Mouse (Mus musculus): Measurements from ENCODE around the gene Mei1.

- no peak for TF ChIP-seq TBP (conservative IDR thresholded peaks at IDR 0.05; ENCODE audit: low read depth, low read length)
- no peak for TF ChIP-seq POLR2A (IDR thresholded peaks at IDR 0.05; ENCODE audit: low read depth, low read length)
- TF ChIP-seq USF2 (conservative IDR thresholded peaks at IDR 0.05; ENCODE audit: low read depth, low read length) = no peak
- no peak for TF ChIP-seq POLR2AphosphoS2 (IDR thresholded peaks at IDR 0.05; ENCODE audit: low read depth, low read length)
- no peak for TF ChIP-seq CTCF (conservative IDR thresholded peaks at IDR 0.05 in 1 of 2, IDR thresholded peaks at IDR 0.05 in 1 of 2; ENCODE audit: low read depth in 2 of 2, low read length in 2 of 2)
- no peak for TF ChIP-seq RCOR1 (conservative IDR thresholded peaks at IDR 0.05; ENCODE audit: low read depth, low read length)
- no peak for TF ChIP-seq SMC3 (IDR thresholded peaks at IDR 0.05; ENCODE audit: low read depth, low read length)
Observed at GRCm38 (mm10) chr15:82085606-82086005, 15.8 kb downstream of the Mei1 start.
